Mouse (Mus musculus) intestine, embryonic 16.5 days (tissue): Measurements from ENCODE around the gene Rgs7. TPM values are rescaled to one million over a fixed set of nuclear protein-coding genes. Genes with fewer than 3 reads are reported as not detected.

ENCODE experiments used
- ATAC-seq: fragments of 200-750 bp; cut with Nextera tagmentation; 2 replicates; pipeline ENCODE4 v1.8.0; 2017; ENCODE audit warnings: moderate TSS enrichment, moderate library complexity
- H3K27ac ChIP-seq: fragments of 300-500 bp; sonication (generic); 2 replicates; pipeline ENCODE4 v1.5.1; 2014; ENCODE audit warnings: mild to moderate bottlenecking, low read length
- H3K27me3 ChIP-seq: fragments of 300-500 bp; sonication (generic); replicated peaks from 2 replicates; pipeline ENCODE4 v1.6.1; 2014; ENCODE audit warnings: low read length, control low read depth, mixed read lengths; ENCODE audit not compliant: control insufficient read depth, insufficient read depth
- H3K36me3 ChIP-seq: fragments of 300-500 bp; sonication (generic); 2 replicates; pipeline ENCODE4 v1.6.1; 2014; ENCODE audit warnings: low read length, control low read depth; ENCODE audit not compliant: control insufficient read depth, insufficient read depth
- H3K4me1 ChIP-seq: fragments of 300-500 bp; sonication (generic); 2 replicates; pipeline ENCODE4 v1.6.1; 2014; ENCODE audit warnings: low read length, control low read depth, mixed read lengths; ENCODE audit not compliant: control insufficient read depth, insufficient read depth
- H3K4me2 ChIP-seq: fragments of 300-500 bp; sonication (generic); 2 replicates; pipeline ENCODE4 v1.6.1; 2014; ENCODE audit warnings: low read depth, low read length, control low read depth
- H3K4me3 ChIP-seq: fragments of 300-500 bp; sonication (generic); 2 replicates; pipeline ENCODE4 v1.5.1; 2014; ENCODE audit warnings: mild to moderate bottlenecking, low read length
- H3K9ac ChIP-seq: fragments of 300-500 bp; sonication (generic); 2 replicates; pipeline ENCODE4 v1.6.1; 2014; ENCODE audit warnings: low read depth, low read length
- H3K9me3 ChIP-seq: fragments of 300-500 bp; sonication (generic); 2 replicates; pipeline ENCODE4 v1.6.1; 2016; ENCODE audit warnings: low read length, control low read depth; ENCODE audit not compliant: control insufficient read depth
- WGBS: fragments of 180-500 bp; shearing (Covaris S2); extraction: QIAGEN DNeasy Blood & Tissue Kit; methylation state at CpG from one replicate; pipeline ENCODE4 v1.1.7; 2014; 5-methylcytosine and 5-hydroxymethylcytosine counted together
- polyA plus RNA-seq: library from polyadenylated mRNA; unstranded; fragments of >200 nt; fragmentation: Nextera tagmentation; extraction: Ambion mirVana; gene quantifications from 2 replicates; pipeline ENCODE4 v1.2.1, GENCODE M21; 2015

The Rgs7 gene
- polyA plus RNA-seq, 1 experiment from 2014 or later, result 1.4 TPM

DNA sequence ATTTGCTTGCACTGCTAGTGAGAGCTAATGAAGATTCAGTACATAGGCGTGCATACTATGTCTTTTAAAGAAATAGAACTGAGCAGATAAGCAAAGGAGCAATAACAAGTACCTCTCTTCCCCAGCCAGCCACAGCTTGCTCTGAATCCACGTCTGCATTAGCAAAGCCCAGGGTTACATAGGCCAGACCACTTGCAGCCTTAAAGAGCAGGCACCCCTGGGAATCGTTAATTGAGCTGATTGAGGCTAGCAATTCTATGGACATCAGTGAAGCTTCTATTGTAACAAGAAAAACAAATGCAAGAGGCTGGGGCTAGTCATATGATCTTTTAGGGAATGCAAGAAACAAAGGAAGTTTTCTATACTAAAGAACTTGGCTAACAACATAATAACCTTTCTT, 81.9 kb downstream of the Rgs7 start:
- H3K4me2 ChIP-seq, result no peak overlapping the region
- 44% methylated on average over 3 of the region's 3 CpGs for WGBS
- no peaks in the 10 kb centered on the region for H3K36me3 ChIP-seq
- no peak overlapping the region for H3K4me3 ChIP-seq
- no peaks in the 10 kb centered on the region for H3K4me1 ChIP-seq
- no peaks in the 10 kb centered on the region for H3K9me3 ChIP-seq
- ATAC-seq, result no peak
- H3K27me3 ChIP-seq, result no peaks in the 10 kb centered on the region
- H3K27ac ChIP-seq, result no peak overlapping the region
- H3K9ac ChIP-seq, result no peak overlapping the region

DNA sequence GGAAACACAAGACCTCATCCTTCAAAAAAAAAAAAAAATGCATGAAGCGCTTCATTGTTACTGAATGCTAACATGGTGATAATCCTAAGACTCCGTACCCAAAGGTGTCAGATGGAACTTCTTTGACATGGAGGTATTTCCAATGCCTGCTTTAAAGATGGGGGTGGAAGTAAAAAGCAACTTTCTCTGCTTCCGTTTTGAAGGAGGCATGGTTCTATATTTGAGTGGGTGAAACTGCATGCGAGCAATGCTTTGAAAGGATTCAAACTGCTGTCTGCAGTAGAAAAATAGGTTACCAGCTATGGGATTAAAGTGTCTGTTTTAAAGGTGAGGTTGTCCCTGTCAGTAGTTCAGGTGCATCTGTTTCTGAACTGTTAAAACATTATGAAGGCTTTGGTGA, 100.4 kb downstream of the Rgs7 start:
- H3K9me3 ChIP-seq, result no peaks in the 10 kb centered on the region
- no peak overlapping the region for H3K27ac ChIP-seq
- H3K36me3 ChIP-seq, result no peaks in the 10 kb centered on the region
- H3K27me3 ChIP-seq, result no peaks in the 10 kb centered on the region
- no peak overlapping the region for H3K4me3 ChIP-seq
- no peak for ATAC-seq
- no peak overlapping the region for H3K4me2 ChIP-seq
- H3K4me1 ChIP-seq, result no peaks in the 10 kb centered on the region
- H3K9ac ChIP-seq, result no peak overlapping the region
- WGBS, result 89% methylated on average over 4 of the region's 4 CpGs

DNA sequence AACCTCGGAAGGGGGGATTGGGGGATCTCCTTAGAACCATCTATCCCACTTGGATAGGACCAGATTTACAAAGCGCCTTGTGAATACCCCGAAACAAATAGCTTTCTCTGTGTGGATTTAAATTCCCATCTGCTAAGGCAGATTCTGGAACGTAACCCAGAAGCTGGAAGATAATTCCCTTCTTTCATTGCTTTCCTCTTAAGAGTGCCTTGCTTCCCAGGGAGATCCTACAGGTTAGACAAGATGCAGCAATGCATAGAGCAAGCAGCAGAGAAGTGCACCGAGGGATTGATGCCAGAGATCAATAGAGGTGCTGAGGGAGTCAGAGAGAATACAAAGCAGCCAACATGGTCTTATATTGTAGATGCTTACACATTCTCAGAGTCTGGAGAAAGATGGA, 103.0 kb downstream of the Rgs7 start:
- Histone ChIP-seq H3K4me1 (no peaks in the 10 kb centered on the region), H3K9ac (no peak overlapping the region), H3K4me2 (no peak overlapping the region), H3K9me3 (no peaks in the 10 kb centered on the region), H3K27me3 (no peaks in the 10 kb centered on the region), H3K27ac (no peak overlapping the region), H3K36me3 (no peaks in the 10 kb centered on the region), H3K4me3 (no peak overlapping the region)
- 78% methylated on average over 5 of the region's 5 CpGs for WGBS
- no peak for ATAC-seq

DNA sequence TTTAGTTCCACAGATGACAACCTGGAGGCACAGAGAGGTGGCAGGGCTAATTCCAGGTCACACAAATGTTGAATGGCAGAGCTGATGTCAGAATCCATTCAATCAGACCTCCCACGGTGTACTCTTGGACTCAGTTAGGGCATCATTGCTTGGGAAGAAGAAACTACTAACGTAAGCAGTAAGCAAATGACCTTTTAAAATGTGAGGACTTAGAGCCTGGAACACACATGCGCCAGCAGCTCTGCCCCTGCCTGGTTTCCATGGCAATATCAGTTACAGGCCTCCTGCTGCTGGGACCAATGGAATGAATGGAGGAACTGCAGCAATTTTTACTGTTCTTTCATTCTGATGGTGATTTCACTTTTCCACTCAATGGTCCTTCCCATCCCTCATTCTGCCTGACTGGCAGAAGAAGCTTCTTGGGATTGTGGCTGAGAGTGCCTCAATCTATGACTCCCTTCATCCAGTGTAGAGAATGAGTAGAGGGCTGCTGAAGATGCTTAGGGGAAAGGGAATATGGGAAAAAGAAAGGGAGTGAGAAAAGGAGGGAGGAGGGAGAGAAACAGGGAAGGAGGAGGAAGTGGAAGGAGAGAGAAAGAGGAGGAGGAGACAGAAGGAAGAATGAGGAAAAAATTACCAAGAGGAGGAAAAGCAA, 106.6 kb downstream of the Rgs7 start:
- H3K4me3 ChIP-seq, result no peak overlapping the region
- no peaks in the 10 kb centered on the region for H3K27me3 ChIP-seq
- H3K4me1 ChIP-seq, result no peaks in the 10 kb centered on the region
- no peaks in the 10 kb centered on the region for H3K9me3 ChIP-seq
- no peak overlapping the region for H3K4me2 ChIP-seq
- no peaks in the 10 kb centered on the region for H3K36me3 ChIP-seq
- no peak overlapping the region for H3K9ac ChIP-seq
- no peak overlapping the region for H3K27ac ChIP-seq
- WGBS, result 36% methylated on average over 3 of the region's 3 CpGs
- no peak for ATAC-seq

DNA sequence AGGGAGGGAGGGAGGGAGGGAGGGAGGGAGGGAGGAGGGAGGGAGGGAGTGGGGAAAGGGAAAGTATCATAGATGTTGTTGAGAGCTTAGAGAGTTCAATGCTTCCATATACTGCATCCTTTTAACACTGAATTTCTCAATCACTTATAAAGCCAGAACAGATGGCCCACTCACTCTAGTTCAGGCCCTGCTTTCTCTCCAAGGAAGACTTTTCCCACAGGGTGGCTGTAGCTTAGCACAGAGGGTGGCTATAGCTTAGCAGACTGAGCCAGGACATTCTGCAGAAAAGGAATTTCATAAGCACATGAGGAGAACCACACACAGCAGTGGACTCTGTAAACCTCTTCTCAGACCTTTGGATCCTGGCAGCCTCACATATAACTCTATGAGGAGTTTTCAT, 119.7 kb downstream of the Rgs7 start:
- Histone ChIP-seq H3K27ac (no peak overlapping the region), H3K27me3 (no peaks in the 10 kb centered on the region), H3K9ac (no peak overlapping the region), H3K36me3 (no peaks in the 10 kb centered on the region), H3K4me2 (no peak overlapping the region), H3K9me3 (no peaks in the 10 kb centered on the region), H3K4me1 (no peaks in the 10 kb centered on the region), H3K4me3 (no peak overlapping the region)
- ATAC-seq, result no peak

DNA sequence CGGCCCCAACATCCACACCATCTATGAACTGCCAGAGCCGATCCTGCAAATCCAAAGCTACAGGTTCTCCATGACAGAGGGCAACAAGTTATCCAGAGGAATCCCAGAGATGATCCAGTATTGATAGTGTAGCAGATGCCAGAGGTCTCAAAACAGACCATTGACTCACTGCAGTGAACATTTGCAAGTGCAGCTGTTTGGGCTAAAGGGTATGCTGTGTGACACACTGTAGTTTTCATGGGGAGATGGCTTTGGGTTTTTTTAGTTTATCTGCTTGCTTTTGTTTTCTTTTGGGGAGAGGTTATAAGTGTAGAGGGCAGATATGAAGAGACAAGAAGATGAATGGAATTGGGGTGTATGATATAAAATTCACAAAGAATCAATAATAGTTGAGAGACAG, 124.2 kb downstream of the Rgs7 start:
- no peak for ATAC-seq
- 98% methylated on average over 2 of the region's 2 CpGs for WGBS
- Histone ChIP-seq H3K36me3 (no peaks in the 10 kb centered on the region), H3K4me2 (no peak overlapping the region), H3K27ac (no peak overlapping the region), H3K9ac (no peak overlapping the region), H3K4me3 (no peak overlapping the region), H3K4me1 (no peaks in the 10 kb centered on the region), H3K9me3 (no peaks in the 10 kb centered on the region), H3K27me3 (no peaks in the 10 kb centered on the region)

DNA sequence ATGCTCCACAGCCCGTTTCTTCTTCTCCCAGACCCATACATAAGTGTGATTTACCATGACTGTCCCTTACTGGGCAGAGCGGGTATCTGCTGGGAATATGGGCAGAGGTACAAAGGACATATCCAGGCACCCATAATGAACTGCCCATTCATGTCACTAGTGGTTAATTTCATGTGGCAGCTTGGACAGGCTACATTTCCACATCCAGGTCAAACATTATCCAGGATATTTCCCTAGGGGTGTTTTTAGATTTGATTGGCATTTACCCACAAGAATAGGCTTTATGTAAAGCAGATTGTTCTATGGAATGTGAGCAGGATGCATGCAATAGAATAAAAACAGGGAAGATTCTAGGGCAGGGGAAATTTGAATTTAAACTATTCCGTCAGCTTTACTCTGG, 128.7 kb downstream of the Rgs7 start:
- WGBS, result 94% methylated on average over 3 of the region's 3 CpGs
- Histone ChIP-seq H3K9ac (no peak overlapping the region), H3K27me3 (no peaks in the 10 kb centered on the region), H3K4me1 (no peaks in the 10 kb centered on the region), H3K4me3 (no peak overlapping the region), H3K36me3 (no peaks in the 10 kb centered on the region), H3K9me3 (no peaks in the 10 kb centered on the region), H3K4me2 (no peak overlapping the region), H3K27ac (no peak overlapping the region)
- ATAC-seq, result no peak

DNA sequence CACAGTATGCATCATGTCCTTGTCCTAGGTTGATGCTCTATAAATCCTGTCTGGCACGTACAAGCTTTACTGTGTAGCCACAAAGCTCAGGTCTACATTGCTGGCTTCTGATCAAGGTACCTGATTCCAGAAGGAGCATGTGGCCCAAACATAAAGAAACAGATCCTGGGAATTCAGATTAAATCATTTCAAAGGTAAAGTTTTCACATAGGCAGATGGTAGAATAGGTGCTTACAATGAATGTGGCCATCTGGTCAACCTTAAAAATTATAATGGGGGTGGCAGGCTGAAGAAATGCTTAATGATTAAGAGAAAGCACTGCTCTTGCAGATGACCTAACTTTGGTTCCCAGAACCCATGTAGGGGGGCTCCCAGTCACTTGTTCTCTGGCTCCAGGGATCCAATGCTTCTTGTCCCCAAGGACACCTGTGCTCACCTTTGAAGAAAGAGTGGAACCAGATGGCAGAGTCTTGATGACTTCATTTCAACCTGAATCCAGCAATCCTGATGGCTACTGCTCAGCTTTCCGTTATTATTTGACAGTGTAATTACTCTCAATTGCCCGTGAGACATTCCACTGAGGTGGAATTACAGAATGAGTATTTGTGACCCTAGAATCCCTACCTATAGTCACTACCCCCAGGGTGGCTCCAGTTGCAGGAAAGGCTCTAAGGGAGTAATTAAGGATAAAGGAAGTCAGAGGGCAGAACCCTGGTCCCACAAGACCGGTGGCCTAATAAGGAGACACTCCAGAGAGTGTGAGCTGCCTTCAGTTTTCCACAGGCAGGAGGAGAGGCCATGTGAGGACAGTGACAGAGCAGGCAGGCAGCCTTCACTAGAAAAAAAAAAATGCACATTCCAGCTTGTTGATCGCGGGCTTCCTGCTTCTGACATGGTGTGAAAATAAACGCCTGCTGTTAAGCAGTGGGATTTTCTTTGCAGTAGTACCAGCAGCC, 132.6 kb downstream of the Rgs7 start:
- no peak for ATAC-seq
- H3K4me2 ChIP-seq, result no peak overlapping the region
- 53% methylated on average over 7 of the region's 7 CpGs for WGBS
- no peak overlapping the region for H3K4me3 ChIP-seq
- H3K36me3 ChIP-seq, result no peaks in the 10 kb centered on the region
- H3K9ac ChIP-seq, result no peak overlapping the region
- no peaks in the 10 kb centered on the region for H3K9me3 ChIP-seq
- no peaks in the 10 kb centered on the region for H3K4me1 ChIP-seq
- H3K27ac ChIP-seq, result no peak overlapping the region
- H3K27me3 ChIP-seq, result no peaks in the 10 kb centered on the region

DNA sequence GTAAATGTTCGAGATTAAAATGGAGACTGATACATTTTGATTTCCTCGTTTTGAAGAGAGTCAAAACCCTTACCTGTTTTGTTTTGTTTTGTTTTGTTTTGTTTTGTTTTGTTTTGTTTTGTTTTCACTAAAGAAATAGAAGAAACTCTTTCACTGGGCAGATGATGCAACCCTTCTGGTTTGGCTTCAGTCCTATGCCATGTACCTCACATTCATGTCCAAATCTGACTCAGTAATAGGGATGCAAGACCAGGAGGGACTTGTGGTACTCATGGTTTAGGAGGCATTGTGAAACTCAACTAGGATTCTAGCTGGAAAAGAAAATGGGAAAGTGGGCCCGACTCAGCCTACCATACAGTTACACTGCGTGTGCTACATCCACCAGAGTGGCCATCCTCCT, 139.4 kb downstream of the Rgs7 start:
- Histone ChIP-seq H3K4me1 (no peaks in the 10 kb centered on the region), H3K9me3 (no peaks in the 10 kb centered on the region), H3K9ac (no peak overlapping the region), H3K27ac (no peak overlapping the region), H3K36me3 (no peaks in the 10 kb centered on the region), H3K4me3 (no peak overlapping the region), H3K4me2 (no peak overlapping the region), H3K27me3 (no peaks in the 10 kb centered on the region)
- 90% methylated on average over 4 of the region's 4 CpGs for WGBS
- no peak for ATAC-seq
